Mouse (Mus musculus) liver, postnatal 0 days (tissue): ENCODE measurements around the gene Impad1. TPM values are rescaled to one million over a fixed set of nuclear protein-coding genes. Genes with fewer than 3 reads are reported as not detected.

Experiments
- ATAC-seq: fragments of 200-750 bp; cut with Nextera tagmentation; 2 replicates; pipeline ENCODE4 v1.8.0; 2017; ENCODE audit warnings: mild to moderate bottlenecking, moderate library complexity
- DNase-seq: peaks from one replicate; pipeline ENCODE4 v3.0.0-alpha.2; 2016
- H3K27ac ChIP-seq: fragments of 300-500 bp; sonication (generic); 2 replicates; pipeline ENCODE4 v1.5.1; 2014; ENCODE audit warnings: antibody characterized with exemption, moderate library complexity, mild to moderate bottlenecking, low read depth
- H3K27me3 ChIP-seq: fragments of 300-500 bp; sonication (generic); 2 replicates; pipeline ENCODE4 v1.6.1; 2014; ENCODE audit warnings: low read length, control low read depth, mixed read lengths; ENCODE audit not compliant: insufficient read depth
- H3K36me3 ChIP-seq: fragments of 300-500 bp; sonication (generic); replicated peaks from 2 replicates; pipeline ENCODE4 v1.6.1; 2014; ENCODE audit warnings: mild to moderate bottlenecking, control low read depth, low read length, moderate library complexity, mixed read lengths; ENCODE audit not compliant: insufficient read depth
- H3K4me1 ChIP-seq: fragments of 300-500 bp; sonication (generic); 2 replicates; pipeline ENCODE4 v1.6.1; 2014; ENCODE audit warnings: antibody characterized with exemption, mild to moderate bottlenecking, control low read depth; ENCODE audit not compliant: insufficient read depth
- H3K4me2 ChIP-seq: fragments of 300-500 bp; sonication (generic); 2 replicates; pipeline ENCODE4 v1.6.1; 2014; ENCODE audit warnings: low read depth, mild to moderate bottlenecking, low read length, moderate library complexity, mixed read lengths
- H3K4me3 ChIP-seq: fragments of 300-500 bp; sonication (generic); 2 replicates; pipeline ENCODE4 v1.5.1; 2014; ENCODE audit warnings: low read depth, low read length
- H3K9ac ChIP-seq: fragments of 300-500 bp; sonication (generic); replicated peaks from 2 replicates; pipeline ENCODE4 v1.6.1; 2014; ENCODE audit warnings: mild to moderate bottlenecking, moderate library complexity
- H3K9me3 ChIP-seq: fragments of 300-500 bp; sonication (generic); 2 replicates; pipeline ENCODE4 v1.6.1; 2016; ENCODE audit warnings: mild to moderate bottlenecking, control low read depth, low read length, mixed read lengths
- CTCF ChIP-seq: sonication (generic); IDR thresholded peaks from 2 replicates; pipeline ENCODE4 v1.5.1; 2016; ENCODE audit warnings: antibody characterized with exemption, low read depth
- EP300 ChIP-seq: IDR thresholded peaks from 2 replicates; pipeline ENCODE4 v1.6.1; 2016; ENCODE audit warnings: antibody characterized with exemption, low read depth, mild to moderate bottlenecking
- whole genome bisulfite sequencing: fragments of 180-500 bp; shearing (Covaris S2); extraction: QIAGEN DNeasy Blood & Tissue Kit; methylation state at CpG from one replicate; pipeline ENCODE4 v1.1.7; 2014; ENCODE audit not compliant: insufficient replicate concordance; 5-methylcytosine and 5-hydroxymethylcytosine counted together
- polyA plus RNA-seq: library from polyadenylated mRNA; unstranded; fragments of >200 nt; fragmentation: Nextera tagmentation; extraction: Ambion mirVana; gene quantifications from 2 replicates; pipeline ENCODE4 v1.2.1, GENCODE M21; 2015

The Impad1 gene
- polyA plus RNA-seq, 1 experiment from 2014 or later, result 10.1 TPM

DNA sequence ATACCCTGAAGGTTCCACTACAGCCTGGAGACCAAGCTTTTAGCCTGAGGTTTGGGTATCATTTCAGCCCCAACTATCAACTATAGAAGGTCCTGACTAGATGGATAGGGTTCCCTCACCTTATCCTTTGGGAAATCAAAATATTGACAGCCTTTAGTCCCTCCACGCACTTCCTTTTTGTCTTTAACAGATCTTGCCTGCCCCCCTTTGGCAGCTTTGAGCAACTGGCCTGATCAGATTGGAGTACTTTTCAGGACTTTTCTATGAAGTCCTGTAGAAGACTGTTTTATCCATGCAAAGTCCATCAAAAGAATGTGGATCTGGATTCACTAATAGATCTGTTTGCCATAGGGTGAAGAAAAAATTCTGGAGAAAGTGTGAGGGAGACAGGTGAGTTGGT, 71.1 kb downstream of the Impad1 start:
- no peak overlapping the region for H3K4me2 ChIP-seq
- no peak overlapping the region for H3K4me3 ChIP-seq
- H3K9ac ChIP-seq, result no peak overlapping the region
- 33% methylated on average over 1 of the region's 1 CpGs for WGBS
- ATAC-seq (no peak), DNase-seq (no peak)
- H3K36me3 ChIP-seq, result no peaks in the 10 kb centered on the region
- no peaks in the 10 kb centered on the region for H3K9me3 ChIP-seq
- H3K4me1 ChIP-seq, result no peaks in the 10 kb centered on the region
- TF ChIP-seq EP300, result no peak
- TF ChIP-seq CTCF, result no peak
- H3K27ac ChIP-seq, result no peak overlapping the region
- no peaks in the 10 kb centered on the region for H3K27me3 ChIP-seq

DNA sequence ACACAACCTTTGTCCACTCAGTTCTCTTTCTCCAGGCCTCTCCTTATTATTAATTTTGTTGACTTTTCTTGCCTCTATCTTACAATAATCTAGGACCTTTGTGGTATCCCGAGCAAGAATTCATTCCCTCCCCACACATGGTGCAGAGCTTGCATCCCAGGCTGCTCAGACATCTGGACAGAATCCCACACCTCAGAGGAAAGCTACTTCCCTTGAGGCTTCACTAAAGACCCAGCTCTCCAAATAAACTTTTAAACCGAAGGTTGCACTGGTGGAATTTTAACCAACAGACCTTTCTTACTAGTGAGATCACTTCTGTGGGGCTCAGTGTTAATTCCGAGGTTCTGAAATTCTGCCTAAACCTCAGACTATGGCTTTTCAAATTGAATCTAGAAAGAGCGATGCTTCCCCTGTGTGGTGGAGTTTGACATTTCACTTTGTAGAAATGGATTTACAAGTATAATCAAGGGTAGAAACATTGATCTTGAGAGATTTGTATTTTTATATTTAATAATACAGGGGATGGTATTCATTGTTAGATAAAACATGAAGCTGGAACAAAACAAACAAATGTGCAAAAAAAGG, 75.3 kb downstream of the Impad1 start:
- H3K27me3 ChIP-seq, result no peaks in the 10 kb centered on the region
- no peak overlapping the region for H3K4me3 ChIP-seq
- H3K4me2 ChIP-seq, result no peak overlapping the region
- no peaks in the 10 kb centered on the region for H3K4me1 ChIP-seq
- H3K9me3 ChIP-seq, result no peaks in the 10 kb centered on the region
- ATAC-seq, result no peak
- H3K27ac ChIP-seq, result no peak overlapping the region
- DNase-seq, result no peak
- H3K36me3 ChIP-seq, result no peaks in the 10 kb centered on the region
- TF ChIP-seq EP300 (no peak), CTCF (peak; percentile 24; the same call in 1 of the 2 replicates)
- H3K9ac ChIP-seq, result no peak overlapping the region
- 59% methylated on average over 4 of the region's 4 CpGs for WGBS
